ENCODE assay signal across 9 mouse cellular contexts in the genomic region with DNA sequence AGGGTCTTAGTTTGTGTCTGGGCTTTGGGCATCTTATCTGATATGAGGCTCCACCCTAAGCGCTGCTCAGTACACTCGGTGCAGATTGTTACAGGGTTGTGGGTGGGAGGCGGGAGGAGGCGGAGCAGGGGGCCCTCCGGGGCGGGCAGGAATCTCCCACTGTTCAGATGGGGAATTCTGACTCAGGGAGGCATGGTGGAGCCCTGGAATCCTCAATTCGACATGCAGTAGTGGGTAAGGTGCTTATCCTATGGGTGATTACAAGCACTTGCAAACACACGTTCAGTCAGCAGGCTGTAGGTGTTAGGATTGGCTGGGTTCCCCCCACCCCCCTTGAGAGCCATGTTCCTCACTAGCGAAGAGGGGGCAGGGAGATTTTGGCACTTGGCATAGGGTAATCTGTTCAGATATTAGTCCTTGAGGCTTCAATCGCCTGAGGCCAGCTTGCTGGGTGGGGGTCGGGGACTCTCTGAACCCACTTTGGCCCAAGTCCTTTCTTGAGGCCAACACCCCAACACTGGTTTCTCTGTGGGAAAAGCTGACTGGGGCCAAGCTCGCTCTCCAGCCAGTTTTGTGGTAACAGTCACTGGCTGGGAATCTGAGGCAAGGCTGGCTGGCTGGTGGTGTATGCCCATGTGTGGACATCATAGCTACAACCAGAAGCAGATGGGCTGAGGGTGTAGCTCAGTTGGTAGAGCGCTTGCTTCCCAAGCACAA. TPM values are rescaled to one million over a fixed set of nuclear protein-coding genes. Genes with fewer than 3 reads are reported as not detected.
DNase-seq lines count a peak whose midpoint lies in the region; ATAC-seq and TF ChIP-seq lines count a peak whose summit lies in the region.
"Had no signal": no experiment of that assay in that cellular context is flagged by ENCODE, and none has a peak within 500 bp of the region (broad histone marks: within the 10 kb centered on the region; RNA-seq: fewer than 3 reads in every experiment).

No protein-coding gene starts in this region.

- H3K4me1 ChIP-seq in hindbrain, embryonic 10.5 days (replicated peaks), result peaks cover 32% of the 10 kb centered on the region
- peaks cover 13% of the 10 kb centered on the region; the same call in 1 of the 2 replicates for H3K4me1 ChIP-seq in hindbrain, embryonic 14.5 days (replicated peaks; ENCODE audit: control insufficient read depth, insufficient read depth, low read length)
- H3K4me1 ChIP-seq in embryonic facial prominence, embryonic 13.5 days, result peaks cover 33% of the 10 kb centered on the region
- peaks cover 16% of the 10 kb centered on the region for H3K4me1 ChIP-seq in limb, embryonic 14.5 days (ENCODE audit: control insufficient read depth, insufficient read depth, low read length)

- no peak overlapping the region; the same call in 1 of the 2 replicates for H3K4me3 ChIP-seq in hindbrain, embryonic 10.5 days
- H3K4me3 ChIP-seq in hindbrain, embryonic 14.5 days (replicated peaks; ENCODE audit: low read length), result no peak overlapping the region
- H3K4me3 ChIP-seq in C2C12 (ENCODE audit: insufficient read depth, poor library complexity, severe bottlenecking), result peak overlapping the region; percentile 21
- H3K4me3 ChIP-seq in embryonic facial prominence, embryonic 13.5 days, result peak overlapping the region; percentile 28
- no peak overlapping the region for H3K4me3 ChIP-seq in limb, embryonic 14.5 days (replicated peaks; ENCODE audit: low read length)

- no peak for TF ChIP-seq CTCF in C2C12 (IDR thresholded peaks at IDR 0.05; ENCODE audit: control insufficient read depth, insufficient read depth, insufficient read length)

- no peak overlapping the region for H3K4me2 ChIP-seq in hindbrain, embryonic 14.5 days (replicated peaks)
- H3K4me2 ChIP-seq in embryonic facial prominence, embryonic 13.5 days, result peak overlapping the region; percentile 57
- peak overlapping the region; percentile 30 for H3K4me2 ChIP-seq in limb, embryonic 14.5 days (replicated peaks; ENCODE audit: low read depth, low read length, severe bottlenecking)

- H3K27ac ChIP-seq in hindbrain, embryonic 10.5 days, result peak overlapping the region; percentile 17; the same call in 1 of the 2 replicates
- no peak overlapping the region for H3K27ac ChIP-seq in hindbrain, embryonic 14.5 days
- peak overlapping the region; percentile 76 for H3K27ac ChIP-seq in embryonic facial prominence, embryonic 13.5 days
- no peak overlapping the region for H3K27ac ChIP-seq in limb, embryonic 14.5 days (replicated peaks; ENCODE audit: low read depth, low read length)

- H3K27me3 ChIP-seq in hindbrain, embryonic 10.5 days (ENCODE audit: insufficient read depth, poor library complexity, severe bottlenecking), result no peaks in the 10 kb centered on the region
- no peaks in the 10 kb centered on the region for H3K27me3 ChIP-seq in hindbrain, embryonic 14.5 days (ENCODE audit: control insufficient read depth, insufficient read depth, low read length)
- no peaks in the 10 kb centered on the region for H3K27me3 ChIP-seq in C2C12 (ENCODE audit: control insufficient read depth, insufficient read depth, insufficient read length)
- H3K27me3 ChIP-seq in embryonic facial prominence, embryonic 13.5 days, result no peaks in the 10 kb centered on the region
- no peaks in the 10 kb centered on the region for H3K27me3 ChIP-seq in limb, embryonic 14.5 days (ENCODE audit: control insufficient read depth, insufficient read depth, low read length)
- H3K27me3 ChIP-seq: Patski had no signal

- 39% methylated on average over 13 of the region's 13 CpGs for WGBS in hindbrain, embryonic 10.5 days
- 41% methylated on average over 13 of the region's 13 CpGs for WGBS in hindbrain, embryonic 14.5 days
- 28% methylated on average over 13 of the region's 13 CpGs for WGBS in embryonic facial prominence, embryonic 13.5 days
- 35% methylated on average over 13 of the region's 13 CpGs for WGBS in limb, embryonic 14.5 days

- H3K36me3 ChIP-seq in hindbrain, embryonic 10.5 days, result peaks cover 29% of the 10 kb centered on the region
- peaks cover 18% of the 10 kb centered on the region for H3K36me3 ChIP-seq in hindbrain, embryonic 14.5 days (replicated peaks; ENCODE audit: control insufficient read depth, insufficient read depth)
- H3K36me3 ChIP-seq in C2C12 (ENCODE audit: control insufficient read depth, insufficient read depth), result no peaks in the 10 kb centered on the region
- H3K36me3 ChIP-seq in embryonic facial prominence, embryonic 13.5 days, result peaks cover 14% of the 10 kb centered on the region
- H3K36me3 ChIP-seq in limb, embryonic 14.5 days (ENCODE audit: control insufficient read depth, insufficient read depth, low read length), result peaks cover 15% of the 10 kb centered on the region

- ATAC-seq in hindbrain, embryonic 14.5 days (ENCODE audit: low FRiP score), result no peak
- ATAC-seq in embryonic facial prominence, embryonic 13.5 days (ENCODE audit: insufficient number of reproducible peaks, insufficient read depth, low FRiP score, low TSS enrichment, low read depth), result peak; percentile 63; the same call in 1 of the 2 replicates
- peak; percentile 60 for ATAC-seq in limb, embryonic 14.5 days (ENCODE audit: low FRiP score, low read depth)
- ATAC-seq: Patski had no signal

- H3K79me2 ChIP-seq in C2C12 (ENCODE audit: control insufficient read depth, insufficient read depth), result no peaks in the 10 kb centered on the region

- H3K9me3 ChIP-seq in hindbrain, embryonic 10.5 days, result peaks cover 7% of the 10 kb centered on the region; the same call in 1 of the 2 replicates
- peaks cover 5% of the 10 kb centered on the region; the same call in 1 of the 2 replicates for H3K9me3 ChIP-seq in hindbrain, embryonic 14.5 days (ENCODE audit: control insufficient read depth, low read length)
- H3K9me3 ChIP-seq in embryonic facial prominence, embryonic 13.5 days, result 0 out of 2 replicates have a peak, but pooled peaks cover 7% of the 10 kb centered on the region
- H3K9me3 ChIP-seq in limb, embryonic 14.5 days (ENCODE audit: control insufficient read depth, low read length), result no peaks in the 10 kb centered on the region

- peak overlapping the region; percentile 44 for H3ac ChIP-seq in C2C12 (ENCODE audit: control insufficient read depth, insufficient read length, low read depth)

- no peak overlapping the region for H3K9ac ChIP-seq in hindbrain, embryonic 14.5 days
- H3K9ac ChIP-seq in embryonic facial prominence, embryonic 13.5 days, result peak overlapping the region; percentile 46
- no peak overlapping the region for H3K9ac ChIP-seq in limb, embryonic 14.5 days (ENCODE audit: low read depth, low read length, severe bottlenecking)

- no peaks in the 10 kb centered on the region for H3K79me3 ChIP-seq in C2C12 (ENCODE audit: low read depth)

- peak; percentile 11 for DNase-seq in hindbrain, embryonic 10.5 days (ENCODE audit: low spot score)
- no peak for DNase-seq in hindbrain, embryonic 14.5 days (ENCODE audit: low spot score)
- DNase-seq in limb, embryonic 14.5 days (ENCODE audit: low spot score), result no peak
- no peak for DNase-seq in natural killer cell, adult 2 months (ENCODE audit: low spot score in 2 of 2)
- DNase-seq in adrenal gland, adult (ENCODE audit: inconsistent age in 2 of 2, low spot score in 1 of 2), result no peak
- no peak for DNase-seq in right cerebral cortex, adult 18-20 months

- TF ChIP-seq POLR2A in limb, embryonic 14.5 days (IDR thresholded peaks at IDR 0.05; ENCODE audit: borderline replicate concordance, extremely low read depth, insufficient read depth, insufficient read length), result no peak

TF ChIP-seq in C2C12, 6 proteins besides CTCF, POLR2A, EP300 and RAD21:
- no peak for TF ChIP-seq MYOD1 (IDR thresholded peaks at IDR 0.05; ENCODE audit: control insufficient read depth, insufficient read length, low read depth)
- no peak for TF ChIP-seq CEBPB (IDR thresholded peaks at IDR 0.05; ENCODE audit: low read depth)
- no peak for TF ChIP-seq FOSL1 (IDR thresholded peaks at IDR 0.05; ENCODE audit: insufficient read depth, low read length, poor library complexity, severe bottlenecking)
- TF ChIP-seq USF1 (IDR thresholded peaks at IDR 0.05; ENCODE audit: low read depth), result no peak
- TF ChIP-seq MAX (IDR thresholded peaks at IDR 0.05), result no peak
- TF ChIP-seq MYOG (IDR thresholded peaks at IDR 0.05; ENCODE audit: control insufficient read depth, extremely low read depth, insufficient read length), result no peak

RNA-seq across cellular contexts. Expression of a gene that starts 27.2 kb away (rescaled TPM):
- 0.05 TPM in 1 of 2 replicates, not detected in the other for polyA plus RNA-seq in hindbrain, embryonic 10.5 days (2016; fragmentation: Nextera tagmentation; extraction: Ambion mirVana)
- polyA plus RNA-seq in hindbrain, embryonic 14.5 days (2014; fragmentation: Nextera tagmentation; extraction: Ambion mirVana), result 0.07 and 0.12 TPM in 2 replicates
- polyA plus RNA-seq in C2C12 (2012; fragmentation: generic; extraction: Trizol), result not detected
- not detected in 2 replicates for polyA plus RNA-seq in embryonic facial prominence, embryonic 13.5 days (2015; fragmentation: Nextera tagmentation; extraction: Ambion mirVana)
- polyA plus RNA-seq in limb, embryonic 14.5 days (2012; rRNA removed), result 0.09 and 0.12 TPM in 2 replicates
- 0.07 TPM in 1 of 2 replicates, not detected in the other for polyA plus RNA-seq in limb, embryonic 14.5 days (2014; fragmentation: Nextera tagmentation; extraction: Ambion mirVana)
- polyA plus RNA-seq: Patski had no signal

RNA-seq across cellular contexts. Expression of a gene that starts 39.4 kb away (rescaled TPM):
- polyA plus RNA-seq in hindbrain, embryonic 10.5 days (2016; fragmentation: Nextera tagmentation; extraction: Ambion mirVana), result not detected in 2 replicates
- not detected in 2 replicates for polyA plus RNA-seq in hindbrain, embryonic 14.5 days (2014; fragmentation: Nextera tagmentation; extraction: Ambion mirVana)
- polyA plus RNA-seq in C2C12 (2012; fragmentation: generic; extraction: Trizol), result not detected
- polyA plus RNA-seq in embryonic facial prominence, embryonic 13.5 days (2015; fragmentation: Nextera tagmentation; extraction: Ambion mirVana), result not detected in 2 replicates
- polyA plus RNA-seq in limb, embryonic 14.5 days (2012; rRNA removed), result not detected in 2 replicates
- polyA plus RNA-seq in limb, embryonic 14.5 days (2014; fragmentation: Nextera tagmentation; extraction: Ambion mirVana), result not detected in 2 replicates
- polyA plus RNA-seq: Patski had no signal

RNA-seq across cellular contexts. Expression of a gene that starts 47.1 kb away (rescaled TPM):
- polyA plus RNA-seq in hindbrain, embryonic 10.5 days (2016; fragmentation: Nextera tagmentation; extraction: Ambion mirVana), result 54.6 and 61.0 TPM in 2 replicates
- 93.8 and 94.1 TPM in 2 replicates for polyA plus RNA-seq in hindbrain, embryonic 14.5 days (2014; fragmentation: Nextera tagmentation; extraction: Ambion mirVana)
- 47.2 TPM for polyA plus RNA-seq in C2C12 (2012; fragmentation: generic; extraction: Trizol)
- polyA plus RNA-seq in embryonic facial prominence, embryonic 13.5 days (2015; fragmentation: Nextera tagmentation; extraction: Ambion mirVana), result 48.4 and 49.2 TPM in 2 replicates
- polyA plus RNA-seq in limb, embryonic 14.5 days (2012; rRNA removed), result 89.9 and 97.9 TPM in 2 replicates
- 51.9 and 62.8 TPM in 2 replicates for polyA plus RNA-seq in limb, embryonic 14.5 days (2014; fragmentation: Nextera tagmentation; extraction: Ambion mirVana)

Comparison
In these comparisons a context has a peak if more than half of its experiments do, and no peak if none do; other contexts are left out.
1. H3K27ac ChIP-seq: peak in hindbrain, embryonic 10.5 days (single experiment) and embryonic facial prominence, embryonic 13.5 days (single experiment); none in hindbrain, embryonic 14.5 days (single experiment) and limb, embryonic 14.5 days (single experiment).
2. H3K4me3 ChIP-seq: peak in C2C12 (single experiment) and embryonic facial prominence, embryonic 13.5 days (single experiment); none in hindbrain, embryonic 10.5 days (single experiment), hindbrain, embryonic 14.5 days (single experiment) and limb, embryonic 14.5 days (single experiment).